35 mouse cellular contexts compared by ENCODE assay signal in genomic region chr15:31841519-31841918, GRCm38 (mm10).
"Had no signal": no experiment of that assay in that cellular context is flagged by ENCODE, and none has a peak within 500 bp of the region (broad histone marks: within the 10 kb centered on the region; RNA-seq: fewer than 3 reads in every experiment).

No protein-coding gene starts in this region.

- H3K36me3 ChIP-seq: heart, embryonic 10.5 days; heart, embryonic 12.5 days; heart, embryonic 13.5 days; heart, embryonic 15.5 days; hindbrain, embryonic 10.5 days; hindbrain, embryonic 12.5 days; hindbrain, embryonic 13.5 days; hindbrain, embryonic 15.5 days; intestine, embryonic 15.5 days; kidney, embryonic 15.5 days had no signal

- H3K27me3 ChIP-seq: heart, embryonic 12.5 days; heart, embryonic 13.5 days; heart, embryonic 15.5 days; hindbrain, embryonic 12.5 days; hindbrain, embryonic 13.5 days; hindbrain, embryonic 15.5 days; intestine, embryonic 15.5 days; kidney, embryonic 15.5 days had no signal

- ATAC-seq: hindbrain, embryonic 16.5 days; hindbrain, postnatal 0 days; inflammation-experienced regulatory T-cells, adult 6 months; intestine, embryonic 15.5 days; intestine, embryonic 16.5 days; intestine, postnatal 0 days had no signal

- H3K4me3 ChIP-seq: heart, adult 2 months; heart, embryonic 10.5 days; heart, embryonic 12.5 days; heart, embryonic 13.5 days; heart, embryonic 15.5 days; hindbrain, embryonic 10.5 days; hindbrain, embryonic 12.5 days; hindbrain, embryonic 13.5 days; hindbrain, embryonic 15.5 days; intestine, embryonic 15.5 days; kidney, embryonic 15.5 days; layer of hippocampus, adult 2 months had no signal

- H3K4me1 ChIP-seq: heart, embryonic 10.5 days; heart, embryonic 12.5 days; heart, embryonic 13.5 days; heart, embryonic 15.5 days; hindbrain, embryonic 10.5 days; hindbrain, embryonic 12.5 days; hindbrain, embryonic 13.5 days; hindbrain, embryonic 15.5 days; intestine, embryonic 15.5 days; kidney, embryonic 15.5 days had no signal

- H3K4me2 ChIP-seq: heart, embryonic 11.5 days; heart, embryonic 12.5 days; heart, embryonic 13.5 days; heart, embryonic 15.5 days; hindbrain, embryonic 12.5 days; hindbrain, embryonic 13.5 days; hindbrain, embryonic 14.5 days; hindbrain, embryonic 15.5 days; intestine, embryonic 15.5 days; kidney, embryonic 15.5 days had no signal

- DNase-seq: heart, adult 2 months; heart, postnatal 10 days; heart, postnatal 14 days; heart, postnatal 36 days; heart, postnatal 4 days; kidney, adult 11 months; kidney, adult 18-20 months; kidney, adult 2 months; kidney, adult 8-10 months; kidney, adult 9 months; kidney, postnatal 10 days; kidney, postnatal 14 days; kidney, postnatal 25 days; kidney, postnatal 36 days; kidney, postnatal 4 days; layer of hippocampus, adult 9-11 months had no signal

- H3K27ac ChIP-seq: heart, adult 2 months; heart, embryonic 10.5 days; heart, embryonic 13.5 days; heart, embryonic 15.5 days; hindbrain, embryonic 10.5 days; hindbrain, embryonic 12.5 days; hindbrain, embryonic 13.5 days; hindbrain, embryonic 14.5 days; hindbrain, embryonic 15.5 days; hindbrain, postnatal 0 days; intestine, embryonic 15.5 days; kidney, embryonic 15.5 days; kidney, postnatal 0 days; layer of hippocampus, adult 2 months had no signal

- H3K9me3 ChIP-seq: heart, embryonic 10.5 days; heart, embryonic 12.5 days; heart, embryonic 13.5 days; heart, embryonic 15.5 days; hindbrain, embryonic 10.5 days; hindbrain, embryonic 12.5 days; hindbrain, embryonic 13.5 days; hindbrain, embryonic 15.5 days; intestine, embryonic 15.5 days; kidney, embryonic 15.5 days had no signal

- H3K9ac ChIP-seq: heart, embryonic 12.5 days; heart, embryonic 13.5 days; heart, embryonic 15.5 days; hindbrain, embryonic 12.5 days; hindbrain, embryonic 13.5 days; hindbrain, embryonic 14.5 days; hindbrain, embryonic 15.5 days; intestine, embryonic 15.5 days; kidney, embryonic 15.5 days had no signal
